Mouse (Mus musculus) mouse trophoblast stem cell (cell line): ENCODE measurements around the gene Skint5.

Source experiments
- in situ Hi-C, 2 experiments: fragments of 300-500 bp; cut with MseI, MboI; formaldehyde crosslinking; loops; 2 replicates in 1 of 2; 3 replicates in 1 of 2; pipeline ENCODE4 v1.15.1; 2025

The Skint5 gene

GRCm38 (mm10) chr4:113999403-113999802, at the start of gene Skint5:
Gene Skint5 (minus strand): TSS chr4:113999503.
- in situ Hi-C loops, result no loop called here

- in situ Hi-C loops, result no loop called here
Observed at GRCm38 (mm10) chr4:113957343-113957742, 42.0 kb downstream of the Skint5 start.

GRCm38 (mm10) chr4:113764182-113764581, 235.1 kb downstream of the Skint5 start:
- in situ Hi-C loops, result no loop called here

- in situ Hi-C loops, result no loop called here
Observed at GRCm38 (mm10) chr4:113763684-113764083, 235.6 kb downstream of the Skint5 start.

- in situ Hi-C loops, result loop anchor here in 1 of 2 experiments (5.0 kb wide), 1 partner anchor 844 kb away; no protein-coding TSS in a partner anchor
Observed at GRCm38 (mm10) chr4:113448230-113448629, 551.1 kb downstream of the Skint5 start.
